Mouse (Mus musculus) left cerebral cortex, adult 8-10 months (tissue): ENCODE data around the gene Muc2. TPM values are rescaled to one million over a fixed set of nuclear protein-coding genes. Genes with fewer than 3 reads are reported as not detected.

Source experiments
- DNase-seq, 2 experiments: peaks; one replicate each; pipeline ENCODE4 v3.0.0; 2022; ENCODE audit warnings: low spot score in 2 of 2
- total RNA-seq, 4 experiments: library from RNA; stranded (reverse); gene quantifications; 2 replicates each; pipeline ENCODE4 v1.2.4; 2022

The Muc2 gene
- total RNA-seq, 4 experiments from 2014 or later = 0.28 to 1.2 (median 0.50) TPM

- DNase-seq = no peak
These were observed 68.2 kb downstream of the Muc2 start for GRCm38 (mm10) chr7:141758291-141758690.

- no peak for DNase-seq
These were observed 80.4 kb downstream of the Muc2 start for GRCm38 (mm10) chr7:141770521-141770920.

GRCm38 (mm10) chr7:141770988-141771387 lies 80.8 kb downstream of the Muc2 start:
- no peak for DNase-seq

- DNase-seq = no peak
These were observed 82.0 kb downstream of the Muc2 start for GRCm38 (mm10) chr7:141772058-141772557.

- no peak for DNase-seq
These were observed 84.7 kb downstream of the Muc2 start for GRCm38 (mm10) chr7:141774855-141775254.

GRCm38 (mm10) chr7:141776199-141776598 lies 86.1 kb downstream of the Muc2 start:
- DNase-seq = no peak

GRCm38 (mm10) chr7:141788677-141789452 lies 98.7 kb downstream of the Muc2 start, which contains the start of gene Muc5ac:
Muc5ac (plus strand) TSS chr7:141788972.
- no peak for DNase-seq

GRCm38 (mm10) chr7:141794251-141794650 lies 104.1 kb downstream of the Muc2 start:
- DNase-seq = no peak

GRCm38 (mm10) chr7:141803206-141803605 lies 113.1 kb downstream of the Muc2 start:
- peak in 1 of 2 experiments; percentile 46 for DNase-seq

Other genes starting within 250 kb of the Muc2 start
- 1 to 10 TPM in 3 of 4 experiments, under 1 TPM in 1; 0.88 to 2.5 (median 1.3) TPM for gene Pidd1, start 246.3 kb upstream of the Muc2 start, total RNA-seq
- gene Rplp2, start 243.0 kb upstream of the Muc2 start, total RNA-seq = 100 to 1,000 TPM; 524 to 612 (median 563) TPM
- gene Pnpla2, start 235.1 kb upstream of the Muc2 start, total RNA-seq = 10 to 100 TPM; 21.2 to 32.6 (median 27.2) TPM
- 1 to 10 TPM; 3.9 to 5.4 (median 4.4) TPM for gene Cracr2b, start 229.2 kb upstream of the Muc2 start, total RNA-seq
- gene Cd151, start 222.9 kb upstream of the Muc2 start, total RNA-seq = 10 to 100 TPM; 30.2 to 35.5 (median 33.4) TPM
- gene Polr2l, start 215.2 kb upstream of the Muc2 start, total RNA-seq = 10 to 100 TPM; 32.2 to 42.4 (median 33.2) TPM
- 10 to 100 TPM; 17.6 to 28.0 (median 23.9) TPM for gene Tspan4, start 215.1 kb upstream of the Muc2 start, total RNA-seq
- 10 to 100 TPM; 66.8 to 72.6 (median 69.2) TPM for gene Chid1, start 150.5 kb upstream of the Muc2 start, total RNA-seq
- gene Ap2a2, start 128.2 kb upstream of the Muc2 start, total RNA-seq = 100 to 1,000 TPM; 188 to 206 (median 202) TPM
- gene Muc6, start 35.0 kb upstream of the Muc2 start, total RNA-seq = not detected
- under 1 TPM in 2 of 4 experiments, not detected in 2; 0.02 TPM for gene Muc5ac, start 98.6 kb downstream of the Muc2 start, total RNA-seq
- gene Muc5b, start 148.7 kb downstream of the Muc2 start, total RNA-seq = not detected
- gene Tollip, start 228.2 kb downstream of the Muc2 start, total RNA-seq = 100 to 1,000 TPM; 107 to 115 (median 111) TPM